Mouse (Mus musculus): ENCODE measurements around the gene Col1a1. TPM values are rescaled to one million over a fixed set of nuclear protein-coding genes. Genes with fewer than 3 reads are reported as not detected.
A peak's percentile ranks its signal among the peaks of the same experiment; 100 is the strongest.

Gene Col1a1
- total RNA-seq, 2 experiments from 2014 or later: 869 to 988 TPM

DNA sequence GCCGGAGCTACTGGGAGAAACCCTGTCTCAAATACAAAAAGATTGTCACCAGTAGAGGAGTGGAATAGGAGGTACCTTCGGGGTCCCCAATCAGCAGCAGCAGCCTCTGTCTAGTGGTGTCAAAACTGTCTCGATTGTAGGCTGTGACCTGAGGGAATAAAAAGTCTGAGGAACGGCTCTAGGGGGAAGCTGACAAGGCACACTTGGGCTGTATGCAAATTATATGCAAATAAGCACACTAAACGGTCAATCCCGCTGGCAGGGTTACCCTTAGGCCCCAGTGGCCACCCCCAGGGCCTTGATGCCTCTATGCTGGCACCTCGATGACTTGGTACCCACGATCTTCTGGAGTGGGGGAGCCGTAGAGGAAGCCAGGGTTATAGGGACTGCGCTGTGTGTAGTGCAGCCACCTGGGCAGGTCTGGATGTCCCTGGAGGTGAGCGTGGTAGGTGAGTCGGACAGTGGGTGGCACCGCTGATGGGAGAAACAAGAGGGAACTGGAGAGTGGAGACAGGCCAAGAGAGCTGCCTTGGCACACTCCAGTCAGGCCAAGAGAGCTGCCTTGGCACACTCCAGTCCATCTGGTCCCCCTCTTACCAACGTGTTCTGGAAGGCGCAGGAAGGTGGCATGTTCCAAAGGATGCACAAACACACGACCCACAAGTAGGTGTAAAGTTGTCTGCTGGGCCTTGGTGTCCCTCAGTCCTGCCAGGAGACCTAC is 36.0 kb downstream of the Col1a1 start:
- intact Hi-C loops (cut with DNase I): no loop called here
- peak in 1 of 2 experiments; percentile 14 for DNase-seq

DNA sequence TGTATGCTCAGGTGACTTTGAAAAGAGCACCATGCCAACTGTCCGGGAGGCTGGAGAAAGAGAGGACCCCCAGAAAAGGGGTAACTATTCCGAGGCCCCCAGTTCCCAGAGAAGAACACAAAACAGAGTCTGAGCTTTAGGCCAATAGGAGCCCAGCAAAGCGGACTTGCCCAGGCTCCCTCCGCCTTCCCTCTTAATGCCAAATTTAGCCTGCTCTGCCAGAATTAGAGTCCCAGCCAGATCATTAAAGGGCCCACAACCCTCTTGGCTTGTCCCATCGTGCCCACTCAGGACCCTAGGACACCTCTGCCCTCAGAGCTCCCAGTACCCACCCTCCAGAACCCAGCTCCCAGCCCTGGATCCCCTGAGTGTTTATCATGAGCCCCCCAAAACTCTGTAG is 36.9 kb downstream of the Col1a1 start:
- DNase-seq: peak in 1 of 2 experiments; percentile 44
- intact Hi-C loops (cut with DNase I): no loop called here

GRCm38 (mm10) chr11:94973313-94973712 is 37.3 kb downstream of the Col1a1 start:
- DNase-seq: peak; percentile 61 to 64

DNA sequence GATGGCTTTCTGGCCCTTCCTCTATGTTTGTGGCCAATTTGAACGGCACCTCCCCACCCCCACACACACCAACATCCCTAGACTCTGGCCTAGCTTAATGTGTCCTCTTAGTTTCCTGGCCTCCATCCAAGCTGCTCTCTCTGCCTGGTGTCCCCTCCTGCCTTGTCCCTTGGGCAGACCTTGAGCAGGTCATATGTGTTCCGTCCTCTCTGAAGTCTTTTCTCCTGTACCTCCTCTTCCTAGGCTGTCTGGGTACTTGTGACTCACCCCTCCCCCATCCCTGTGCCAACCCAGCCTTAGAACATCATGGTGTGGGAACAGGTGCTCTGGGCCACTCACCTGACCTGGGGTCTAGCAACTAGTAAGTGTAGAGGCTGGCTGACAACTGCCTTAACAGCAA is 38.9 kb downstream of the Col1a1 start:
- intact Hi-C loops (cut with DNase I): loop anchor here (5.0 kb wide), 1 partner anchor 67 kb away; the partner anchor contains the start of gene Pdk2

More at GRCm38 (mm10) chr11:94973313-94973712, 37.3 kb downstream of the Col1a1 start:
- intact Hi-C loops (cut with DNase I): no loop called here

DNA sequence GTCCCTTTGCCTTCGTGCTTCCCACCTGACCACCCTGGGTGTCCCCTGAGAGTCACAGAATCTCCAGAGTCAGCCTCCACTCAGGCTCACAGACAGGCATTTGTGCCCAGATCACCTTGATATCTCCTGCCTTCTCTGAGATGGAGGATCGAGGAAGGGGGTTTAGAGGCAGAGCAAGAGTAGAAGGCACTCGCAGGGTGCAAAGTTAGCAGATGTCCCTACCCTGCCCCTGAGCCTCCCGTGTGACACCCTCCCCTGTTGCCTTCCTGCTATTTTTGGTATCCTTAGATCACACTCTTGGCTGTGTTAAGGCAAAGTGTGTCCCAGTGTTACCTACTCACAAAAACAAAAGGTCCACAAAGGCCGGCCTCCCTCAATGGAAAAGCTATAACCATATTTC is 40.2 kb downstream of the Col1a1 start, which contains the start of gene Sgca:
TSS of gene Sgca (minus strand) at position 129 of the 400 bp plus-strand sequence.
- peak; percentile 60 to 71 for DNase-seq
- intact Hi-C loops (cut with DNase I): loop anchor here (5.0 kb wide), 1 partner anchor 66 kb away; the partner anchor contains the start of gene Pdk2

More for the DNA sequence above, 38.9 kb downstream of the Col1a1 start:
- peak; percentile 65 to 73 for DNase-seq

DNA sequence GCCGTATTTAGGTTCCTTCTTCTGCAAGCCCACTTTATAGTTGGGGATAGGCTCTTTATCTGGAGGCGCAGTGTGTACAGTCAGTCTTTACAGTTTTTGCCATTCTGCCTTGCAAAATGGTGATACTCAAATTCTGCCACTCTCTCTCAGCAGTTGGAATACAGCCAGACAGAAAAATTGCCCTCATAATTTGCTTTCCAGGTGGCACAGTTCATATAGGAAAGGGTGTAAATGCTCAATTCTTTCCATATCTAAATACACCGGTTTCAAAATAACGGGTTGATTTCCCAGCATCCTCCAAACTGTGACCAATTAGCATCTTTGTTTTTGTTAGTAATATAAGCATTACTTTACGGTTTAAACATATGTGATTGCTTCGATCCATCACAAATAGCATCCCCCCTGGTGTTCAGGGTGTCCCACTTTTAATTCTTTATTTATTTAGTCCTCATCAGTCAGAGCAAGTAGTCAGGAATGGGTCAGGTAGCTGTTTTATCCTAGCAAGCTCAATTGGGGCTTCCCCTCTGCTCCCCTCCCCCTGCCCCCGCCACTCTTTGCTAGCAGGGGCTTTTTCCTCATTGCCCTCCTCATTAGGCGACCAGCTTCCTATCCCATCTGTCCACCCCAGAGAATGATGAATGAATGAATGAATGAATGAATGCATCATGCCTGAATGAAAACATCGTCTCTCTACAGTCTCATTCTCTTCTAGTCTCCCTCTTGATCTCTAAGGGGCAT is 42.3 kb downstream of the Col1a1 start:
- intact Hi-C loops (cut with DNase I): loop anchor here (5.0 kb wide), 1 partner anchor 64 kb away; the partner anchor contains the start of gene Pdk2

DNA sequence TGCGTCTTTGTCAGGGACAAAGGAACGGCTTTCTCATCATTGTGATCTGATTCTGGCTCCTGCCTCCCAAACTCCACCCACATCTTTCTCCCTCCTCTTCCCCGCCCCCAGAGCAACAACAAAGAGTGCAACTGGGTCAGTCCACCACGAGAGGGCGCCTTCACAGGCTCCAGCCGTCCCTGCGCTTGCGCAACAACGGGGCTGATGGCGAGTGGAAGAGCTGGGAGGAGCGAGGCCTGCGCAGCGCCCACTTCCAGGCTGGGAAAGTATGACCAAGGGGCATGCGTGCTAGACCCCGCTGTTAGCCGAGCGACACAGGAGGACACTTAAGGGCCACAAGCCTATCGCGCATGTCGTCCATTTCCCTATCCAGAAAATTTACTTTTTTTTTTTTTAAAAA is 42.9 kb downstream of the Col1a1 start:
- DNase-seq: peak; percentile 98
- intact Hi-C loops (cut with DNase I): loop anchor here (1.0 to 5.0 kb wide), 3 partner anchors 10 to 63 kb away; partner anchors contain the start of gene Pdk2

More for the DNA sequence above, 42.3 kb downstream of the Col1a1 start:
- peak in 1 of 2 experiments; percentile 5 for DNase-seq

GRCm38 (mm10) chr11:94979462-94980179 is 43.6 kb downstream of the Col1a1 start:
- no peak for DNase-seq
- intact Hi-C loops (cut with DNase I): loop anchor here (1.0 to 5.0 kb wide), 3 partner anchors 10 to 63 kb away; partner anchors contain the start of gene Pdk2

GRCm38 (mm10) chr11:94985140-94985539 is 49.1 kb downstream of the Col1a1 start:
- DNase-seq: no peak
- intact Hi-C loops (cut with DNase I): no loop called here

DNA sequence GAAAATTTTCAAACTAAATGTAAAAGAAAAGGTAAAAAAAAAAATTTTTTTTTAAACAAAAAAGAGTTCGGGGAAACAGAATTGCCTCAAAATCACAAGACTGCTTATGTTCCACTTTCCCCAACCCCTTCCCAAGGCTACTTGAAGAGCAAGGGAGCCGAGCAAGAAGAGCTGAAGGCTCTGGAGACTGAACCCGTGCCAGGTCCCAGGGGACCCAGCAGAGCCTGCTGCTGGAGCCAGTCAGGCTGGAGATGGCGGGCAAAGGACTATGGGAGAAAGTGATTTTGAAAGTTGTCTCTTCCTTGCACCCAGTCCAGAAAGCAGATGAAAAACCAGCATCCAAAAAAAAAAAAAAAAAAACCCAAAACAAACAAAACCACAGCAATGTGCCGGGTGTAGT is 49.8 kb downstream of the Col1a1 start:
- intact Hi-C loops (cut with DNase I): no loop called here
- DNase-seq: no peak

DNA sequence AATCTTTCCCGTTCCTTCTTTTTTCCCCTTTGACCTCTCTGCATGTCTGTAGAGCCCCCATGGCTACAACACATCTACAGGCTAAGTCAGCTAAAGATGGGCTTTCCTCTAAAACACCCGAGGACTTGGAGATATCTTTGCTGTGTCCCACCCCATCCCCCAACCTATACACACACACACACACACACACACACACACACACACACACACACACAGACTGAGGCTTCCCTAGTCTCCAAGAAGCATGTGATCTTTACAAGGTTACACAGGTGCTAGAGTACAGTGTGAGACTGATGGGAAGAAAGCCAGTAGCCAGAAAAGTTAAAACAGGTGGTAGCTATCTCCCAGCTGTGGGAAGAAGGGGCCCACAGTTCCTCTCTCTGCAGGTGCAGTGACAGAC is 50.4 kb downstream of the Col1a1 start:
- peak in 1 of 2 experiments; percentile 8 for DNase-seq
- intact Hi-C loops (cut with DNase I): no loop called here

DNA sequence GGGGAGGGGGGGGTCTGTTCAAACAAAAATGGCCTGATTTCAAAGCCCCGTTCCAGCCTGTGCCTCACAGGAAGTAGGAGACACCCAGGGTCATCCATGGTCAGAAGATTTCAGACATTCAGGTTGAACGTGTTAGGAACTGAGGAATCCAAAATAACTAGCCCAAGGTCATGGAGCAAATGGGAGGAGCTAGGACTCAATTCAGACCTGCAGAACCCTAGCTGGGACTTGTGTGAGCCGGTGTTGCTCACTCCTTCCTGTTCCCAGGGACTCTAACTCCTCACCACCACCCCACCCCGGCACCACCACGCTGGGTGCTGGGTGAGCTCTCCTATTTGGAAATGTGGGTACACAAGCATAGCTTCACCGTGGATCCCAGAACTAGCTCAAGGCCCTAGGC is 51.3 kb downstream of the Col1a1 start:
- intact Hi-C loops (cut with DNase I): no loop called here

GRCm38 (mm10) chr11:94987851-94988250 is 51.8 kb downstream of the Col1a1 start:
- intact Hi-C loops (cut with DNase I): no loop called here
- DNase-seq: peak in 1 of 2 experiments; percentile 22

More for the DNA sequence above, 51.3 kb downstream of the Col1a1 start:
- peak in 1 of 2 experiments; percentile 7 for DNase-seq

DNA sequence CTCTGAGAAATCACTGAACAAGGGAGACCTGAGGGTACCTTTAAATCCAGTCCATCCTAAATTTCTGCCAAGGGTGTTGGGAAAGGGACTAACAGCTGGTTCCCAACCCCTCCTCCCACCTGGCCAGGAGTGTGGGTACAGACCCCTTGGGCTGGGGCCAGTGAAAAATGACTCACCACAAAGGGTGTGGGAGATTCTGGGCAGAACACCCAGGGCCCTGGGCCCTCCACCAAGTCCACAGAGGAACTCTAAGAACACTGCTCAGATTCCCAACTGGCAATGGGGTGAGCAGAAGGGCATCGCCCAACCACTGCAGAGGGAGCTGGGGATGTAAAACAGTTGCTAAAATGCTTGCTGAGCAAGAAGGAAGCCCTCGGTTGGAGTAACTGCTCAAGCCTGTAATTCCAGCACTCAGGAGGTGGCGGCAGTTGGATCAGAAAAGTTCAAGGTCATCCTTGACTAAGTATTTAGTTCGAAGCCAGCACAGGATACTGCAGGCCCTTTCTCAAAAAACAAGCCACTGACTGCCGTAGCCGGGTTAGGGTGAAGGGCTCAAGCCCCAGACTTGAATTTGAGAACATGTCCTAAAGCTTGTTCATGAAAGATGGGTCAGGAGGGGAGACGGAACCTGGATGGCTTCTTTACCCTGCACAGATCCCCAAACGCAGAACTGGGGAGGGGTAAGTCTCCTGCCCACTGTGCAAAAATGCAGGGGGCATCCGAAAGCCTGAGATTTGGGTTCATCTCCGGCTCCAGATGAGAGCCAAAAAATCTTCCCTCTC is 52.9 kb downstream of the Col1a1 start:
- DNase-seq: peak; percentile 54 to 67
- intact Hi-C loops (cut with DNase I): loop anchor here (1.0 kb wide), 1 partner anchor 10 kb away; no protein-coding TSS in a partner anchor

DNA sequence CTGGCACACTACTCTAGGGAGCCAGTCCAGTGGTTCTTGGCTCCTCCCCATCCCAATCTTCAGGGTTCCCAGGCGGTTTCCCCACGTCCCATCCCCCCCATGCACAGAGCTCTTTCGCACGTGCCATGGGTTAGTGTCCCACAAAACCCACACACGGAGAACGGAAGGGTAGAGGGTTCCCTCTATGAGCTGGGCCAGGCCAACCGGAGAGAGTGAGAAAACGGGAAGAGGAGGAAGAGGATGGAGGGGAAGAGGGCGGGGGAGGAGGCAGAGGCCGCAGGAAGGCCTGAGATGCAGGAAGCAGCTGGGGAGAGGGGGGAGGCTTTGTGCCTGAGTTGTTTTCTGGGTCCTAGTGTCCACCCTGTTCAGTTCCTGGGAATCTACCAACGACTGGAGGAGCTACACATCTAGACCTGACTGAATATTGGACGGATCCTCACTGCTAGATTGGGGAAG is 53.6 kb downstream of the Col1a1 start:
- DNase-seq: peak; percentile 91
- intact Hi-C loops (cut with DNase I): loop anchor here (1.0 kb wide), 1 partner anchor 10 kb away; no protein-coding TSS in a partner anchor

- intact Hi-C loops (cut with DNase I): no loop called here
- no peak for DNase-seq
These were observed 54.2 kb downstream of the Col1a1 start for GRCm38 (mm10) chr11:94990102-94990748.

- intact Hi-C loops (cut with DNase I): no loop called here
- DNase-seq: peak; percentile 96
These were observed 54.9 kb downstream of the Col1a1 start, which contains the start of gene Ppp1r9b for GRCm38 (mm10) chr11:94990749-94991577. Ppp1r9b (plus strand) TSS chr11:94991035.

Data from heart, postnatal 10 days (tissue).